Mouse (Mus musculus) kidney, embryonic 15.5 days (tissue): ENCODE results near the gene Lbh. TPM values are rescaled to one million over a fixed set of nuclear protein-coding genes. Genes with fewer than 3 reads are reported as not detected.

Experiments
- ATAC-seq: fragments of 200-750 bp; cut with Nextera tagmentation; replicated peaks from 2 replicates; pipeline ENCODE4 v1.8.0; 2017; ENCODE audit warnings: moderate TSS enrichment; ENCODE audit not compliant: low FRiP score
- H3K27ac ChIP-seq: fragments of 300-500 bp; sonication (generic); 2 replicates; pipeline ENCODE4 v1.5.1; 2015; ENCODE audit warnings: mild to moderate bottlenecking, inconsistent platforms
- H3K27me3 ChIP-seq: fragments of 300-500 bp; sonication (generic); 2 replicates; pipeline ENCODE4 v1.6.1; 2015; ENCODE audit warnings: inconsistent platforms
- H3K36me3 ChIP-seq: fragments of 300-500 bp; sonication (generic); 2 replicates; pipeline ENCODE4 v1.6.1; 2015; ENCODE audit warnings: inconsistent platforms
- H3K4me1 ChIP-seq: fragments of 300-500 bp; sonication (generic); 2 replicates; pipeline ENCODE4 v1.6.1; 2015; ENCODE audit warnings: inconsistent platforms
- H3K4me2 ChIP-seq: fragments of 300-500 bp; sonication (generic); 2 replicates; pipeline ENCODE4 v1.6.1; 2015; ENCODE audit warnings: moderate library complexity, mild to moderate bottlenecking, inconsistent platforms
- H3K4me3 ChIP-seq: fragments of 300-500 bp; sonication (generic); replicated peaks from 2 replicates; pipeline ENCODE4 v1.5.1; 2015; ENCODE audit warnings: mild to moderate bottlenecking, inconsistent platforms
- H3K9ac ChIP-seq: fragments of 300-500 bp; sonication (generic); 2 replicates; pipeline ENCODE4 v1.6.1; 2015; ENCODE audit warnings: mild to moderate bottlenecking, inconsistent platforms
- H3K9me3 ChIP-seq: fragments of 300-500 bp; sonication (generic); replicated peaks from 2 replicates; pipeline ENCODE4 v1.6.1; 2016; ENCODE audit warnings: inconsistent platforms
- WGBS: fragments of 180-500 bp; shearing (Covaris S2); methylation state at CpG from one replicate; pipeline ENCODE4 v1.1.7; 2015; ENCODE audit warnings: mixed read lengths; 5-methylcytosine and 5-hydroxymethylcytosine counted together
- polyA plus RNA-seq: library from polyadenylated mRNA; unstranded; fragments of >200 nt; fragmentation: Nextera tagmentation; extraction: Ambion mirVana; gene quantifications from 2 replicates; pipeline ENCODE4 v1.2.1, GENCODE M21; 2015

The Lbh gene
- 7.1 and 8.9 TPM in 2 replicates for polyA plus RNA-seq

DNA sequence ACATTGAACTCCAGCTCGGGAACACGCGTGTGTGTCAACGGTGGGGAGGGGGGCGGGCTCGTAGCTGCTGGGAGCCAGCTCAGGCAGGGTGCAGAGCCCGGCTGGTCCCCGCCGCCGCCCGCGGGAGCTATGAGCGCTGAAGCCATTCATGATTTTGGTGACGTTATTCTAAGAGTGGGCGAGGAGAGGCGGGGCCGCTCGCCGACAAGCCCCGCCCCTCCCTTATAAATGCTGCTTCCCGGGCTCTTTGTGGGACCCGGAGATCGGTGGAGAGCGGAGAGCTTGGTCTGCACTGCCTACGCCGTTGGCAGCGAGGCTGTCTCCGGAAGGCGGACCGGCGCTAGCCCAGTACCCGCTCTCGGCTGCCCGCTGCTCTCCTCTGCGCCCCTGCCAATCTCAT lies at the start of gene Lbh:
TSS of gene Lbh (plus strand) at position 253 of the 400 bp plus-strand sequence.
- peak within 1 kb of the TSS; percentile 77 for H3K9ac ChIP-seq
- H3K4me1 ChIP-seq = peaks cover 48% of the 10 kb centered on the region
- no peaks in the 10 kb centered on the region for H3K9me3 ChIP-seq
- WGBS = 0% methylated on average over 35 of the region's 35 CpGs
- H3K27me3 ChIP-seq = no peaks in the 10 kb centered on the region
- peak within 1 kb of the TSS; percentile 91 for H3K27ac ChIP-seq
- peak within 1 kb of the TSS; percentile 95 for H3K4me2 ChIP-seq
- H3K4me3 ChIP-seq = peak within 1 kb of the TSS; percentile 72
- ATAC-seq = peak; percentile 88
- H3K36me3 ChIP-seq = peaks cover 20% of the 10 kb centered on the region

GRCm38 (mm10) chr17:72878979-72879378 lies 39.1 kb upstream of the Lbh start:
- H3K4me3 ChIP-seq = no peak overlapping the region
- H3K9me3 ChIP-seq = no peaks in the 10 kb centered on the region
- ATAC-seq = no peak
- H3K4me2 ChIP-seq = no peak overlapping the region
- no peak overlapping the region for H3K27ac ChIP-seq
- WGBS = 92% methylated on average over 9 of the region's 9 CpGs
- no peaks in the 10 kb centered on the region for H3K4me1 ChIP-seq
- H3K27me3 ChIP-seq = no peaks in the 10 kb centered on the region
- no peak overlapping the region for H3K9ac ChIP-seq
- no peaks in the 10 kb centered on the region for H3K36me3 ChIP-seq

DNA sequence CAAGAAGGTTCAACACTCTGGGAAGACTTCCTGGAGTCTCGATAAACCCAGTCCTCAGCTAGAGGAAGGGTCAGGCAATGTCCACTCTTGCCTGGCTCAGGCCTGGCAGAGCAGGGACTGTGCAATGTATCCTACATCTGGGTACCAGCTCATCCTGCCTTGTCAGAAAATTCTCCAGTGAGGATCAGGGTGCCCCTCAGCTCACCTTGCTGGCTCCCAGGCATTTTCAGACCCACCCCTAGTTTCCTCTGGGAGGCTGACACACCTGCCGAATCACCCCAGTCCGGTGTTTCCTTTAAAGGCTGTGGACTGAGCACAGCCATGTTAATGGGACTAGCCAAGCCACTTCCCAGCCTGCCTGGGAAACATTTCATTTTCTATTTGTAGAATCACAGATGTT lies 37.9 kb upstream of the Lbh start:
- ATAC-seq = no peak
- Histone ChIP-seq H3K9me3 (no peaks in the 10 kb centered on the region), H3K27ac (no peak overlapping the region), H3K27me3 (no peaks in the 10 kb centered on the region), H3K4me3 (no peak overlapping the region), H3K4me2 (no peak overlapping the region), H3K9ac (no peak overlapping the region), H3K4me1 (no peaks in the 10 kb centered on the region), H3K36me3 (no peaks in the 10 kb centered on the region)
- 71% methylated on average over 3 of the region's 3 CpGs for WGBS

DNA sequence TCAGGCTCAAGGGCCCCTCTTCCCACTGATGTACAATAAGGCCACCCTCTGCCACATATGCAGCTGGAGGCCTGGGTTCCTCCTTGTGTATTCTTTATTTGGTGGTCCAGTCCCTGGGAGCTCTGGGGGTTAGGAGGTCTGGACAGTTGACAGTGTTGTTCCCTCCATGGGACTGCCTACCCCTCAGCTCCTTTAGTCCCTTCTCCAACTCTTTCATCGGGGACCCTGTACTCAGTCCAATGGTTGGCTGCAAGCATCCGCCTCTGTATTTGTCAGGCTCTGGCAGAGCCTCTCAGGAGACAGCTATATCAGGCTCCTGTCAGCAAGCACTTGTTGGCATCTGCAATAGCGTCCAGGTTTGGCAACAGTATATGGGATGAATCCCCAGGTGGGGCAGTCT lies 37.1 kb upstream of the Lbh start:
- H3K9me3 ChIP-seq = no peaks in the 10 kb centered on the region
- H3K4me2 ChIP-seq = no peak overlapping the region
- WGBS = 71% methylated on average over 3 of the region's 3 CpGs
- H3K36me3 ChIP-seq = no peaks in the 10 kb centered on the region
- no peaks in the 10 kb centered on the region for H3K4me1 ChIP-seq
- H3K27me3 ChIP-seq = no peaks in the 10 kb centered on the region
- no peak overlapping the region for H3K27ac ChIP-seq
- no peak for ATAC-seq
- no peak overlapping the region for H3K9ac ChIP-seq
- H3K4me3 ChIP-seq = no peak overlapping the region

DNA sequence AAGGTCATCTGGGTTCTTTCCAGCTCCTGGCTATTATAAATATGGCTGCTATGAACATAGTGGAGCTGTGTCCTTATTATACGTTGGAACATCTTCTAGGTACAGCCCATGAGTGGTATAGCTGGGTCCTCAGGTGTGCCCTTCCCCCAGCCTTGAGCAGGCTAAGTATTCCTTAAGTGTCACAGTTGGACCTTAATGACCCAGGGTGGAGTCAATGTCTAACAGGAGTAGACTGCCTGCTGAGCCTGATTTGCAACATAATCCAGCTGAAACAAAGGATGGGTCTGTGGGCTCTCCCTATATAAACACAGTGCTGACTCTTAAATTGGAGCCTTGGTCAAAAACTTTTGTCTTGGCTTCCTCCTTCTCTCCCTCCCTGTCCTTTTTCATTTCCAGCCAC lies 36.3 kb upstream of the Lbh start:
- Histone ChIP-seq H3K4me3 (no peak overlapping the region), H3K27me3 (no peaks in the 10 kb centered on the region)

GRCm38 (mm10) chr17:72889556-72890397 lies 28.3 kb upstream of the Lbh start:
- Histone ChIP-seq H3K27ac (no peak overlapping the region), H3K9ac (no peak overlapping the region), H3K4me1 (peaks cover 8% of the 10 kb centered on the region; the same call in 1 of the 2 replicates), H3K4me3 (no peak overlapping the region), H3K4me2 (peak overlapping the region; percentile 35), H3K9me3 (no peaks in the 10 kb centered on the region), H3K36me3 (no peaks in the 10 kb centered on the region), H3K27me3 (no peaks in the 10 kb centered on the region)
- peak; percentile 54 for ATAC-seq
- 19% methylated on average over 20 of the region's 20 CpGs for WGBS

More for the DNA sequence above, 36.3 kb upstream of the Lbh start:
- Histone ChIP-seq H3K9ac (no peak overlapping the region), H3K9me3 (no peaks in the 10 kb centered on the region), H3K27ac (no peak overlapping the region), H3K36me3 (no peaks in the 10 kb centered on the region), H3K4me1 (no peaks in the 10 kb centered on the region), H3K4me2 (no peak overlapping the region)
- 48% methylated on average over 1 of the region's 1 CpGs for WGBS
- ATAC-seq = no peak

- WGBS = 70% methylated on average over 8 of the region's 8 CpGs
- Histone ChIP-seq H3K27ac (no peak overlapping the region), H3K9me3 (no peaks in the 10 kb centered on the region), H3K9ac (no peak overlapping the region), H3K27me3 (no peaks in the 10 kb centered on the region), H3K4me1 (peaks cover 8% of the 10 kb centered on the region; the same call in 1 of the 2 replicates), H3K4me3 (no peak overlapping the region), H3K36me3 (no peaks in the 10 kb centered on the region), H3K4me2 (no peak overlapping the region)
- no peak for ATAC-seq
Measured at GRCm38 (mm10) chr17:72890398-72890898, 27.7 kb upstream of the Lbh start.

DNA sequence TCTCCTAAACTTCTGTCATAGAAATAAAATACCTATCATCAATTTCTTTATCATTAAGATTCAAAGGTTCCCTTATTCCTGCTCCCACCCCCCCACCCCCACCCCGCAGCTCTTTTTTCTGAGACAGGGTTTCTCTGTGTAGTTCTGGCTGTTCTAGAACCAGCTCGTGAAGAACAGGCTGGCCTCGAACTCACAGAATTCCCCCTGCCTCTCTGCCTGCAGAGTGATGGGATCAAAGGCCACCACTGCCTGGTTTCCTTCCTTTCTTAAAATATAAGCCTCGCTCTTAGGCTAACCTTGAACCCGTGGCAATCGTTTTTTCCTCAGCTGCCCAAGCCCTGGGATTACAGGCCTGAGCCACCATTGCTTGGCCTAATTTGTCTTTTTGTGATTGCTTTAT lies 26.5 kb upstream of the Lbh start:
- Histone ChIP-seq H3K36me3 (no peaks in the 10 kb centered on the region), H3K9ac (no peak overlapping the region), H3K27ac (no peak overlapping the region), H3K4me3 (no peak overlapping the region), H3K4me2 (no peak overlapping the region), H3K27me3 (no peaks in the 10 kb centered on the region), H3K9me3 (no peaks in the 10 kb centered on the region), H3K4me1 (peaks cover 8% of the 10 kb centered on the region; the same call in 1 of the 2 replicates)
- WGBS = 88% methylated on average over 6 of the region's 6 CpGs
- ATAC-seq = no peak

GRCm38 (mm10) chr17:72895506-72895905 lies 22.6 kb upstream of the Lbh start:
- Histone ChIP-seq H3K4me3 (no peak overlapping the region), H3K9me3 (no peaks in the 10 kb centered on the region), H3K27ac (no peak overlapping the region), H3K4me1 (peaks cover 4% of the 10 kb centered on the region; the same call in 1 of the 2 replicates), H3K36me3 (no peaks in the 10 kb centered on the region), H3K27me3 (no peaks in the 10 kb centered on the region), H3K4me2 (no peak overlapping the region), H3K9ac (no peak overlapping the region)
- 90% methylated on average over 3 of the region's 3 CpGs for WGBS
- ATAC-seq = no peak

- Histone ChIP-seq H3K4me3 (no peak overlapping the region), H3K9me3 (no peaks in the 10 kb centered on the region), H3K4me2 (no peak overlapping the region), H3K36me3 (no peaks in the 10 kb centered on the region), H3K9ac (no peak overlapping the region), H3K4me1 (peaks cover 6% of the 10 kb centered on the region; the same call in 1 of the 2 replicates), H3K27me3 (no peaks in the 10 kb centered on the region), H3K27ac (no peak overlapping the region)
- WGBS = 87% methylated on average over 7 of the region's 7 CpGs
- ATAC-seq = no peak
Measured at GRCm38 (mm10) chr17:72897076-72897475, 21.0 kb upstream of the Lbh start.

DNA sequence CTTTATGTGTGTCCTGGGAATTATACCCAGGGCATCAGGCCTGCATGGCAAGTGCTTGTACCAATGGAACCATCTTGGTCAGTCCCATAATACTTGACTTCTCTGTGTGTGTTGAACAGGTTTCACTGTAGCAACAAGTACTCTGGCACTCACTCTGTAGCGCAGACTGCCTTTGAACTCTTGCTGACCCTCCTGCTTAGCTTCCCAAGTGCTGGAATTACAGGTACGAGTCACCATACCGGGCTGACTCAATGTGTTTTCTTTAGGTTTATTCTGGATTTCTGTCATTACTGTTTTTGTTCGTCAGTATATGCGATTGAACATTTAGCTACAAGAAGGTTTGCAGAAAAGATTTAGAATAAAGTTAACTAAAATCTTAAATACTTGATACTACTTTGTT lies 20.1 kb upstream of the Lbh start:
- Histone ChIP-seq H3K4me3 (no peak overlapping the region), H3K27ac (no peak overlapping the region), H3K4me1 (peaks cover 9% of the 10 kb centered on the region; the same call in 1 of the 2 replicates), H3K9ac (no peak overlapping the region), H3K36me3 (no peaks in the 10 kb centered on the region), H3K9me3 (no peaks in the 10 kb centered on the region), H3K4me2 (no peak overlapping the region), H3K27me3 (no peaks in the 10 kb centered on the region)
- 82% methylated on average over 5 of the region's 5 CpGs for WGBS
- ATAC-seq = no peak

- no peaks in the 10 kb centered on the region for H3K9me3 ChIP-seq
- H3K4me2 ChIP-seq = no peak overlapping the region
- H3K27ac ChIP-seq = no peak overlapping the region
- H3K27me3 ChIP-seq = no peaks in the 10 kb centered on the region
- 74% methylated on average over 3 of the region's 3 CpGs for WGBS
- H3K9ac ChIP-seq = no peak overlapping the region
- H3K4me1 ChIP-seq = peaks cover 10% of the 10 kb centered on the region; the same call in 1 of the 2 replicates
- no peaks in the 10 kb centered on the region for H3K36me3 ChIP-seq
- no peak overlapping the region for H3K4me3 ChIP-seq
- no peak for ATAC-seq
Measured at GRCm38 (mm10) chr17:72898775-72899174, 19.3 kb upstream of the Lbh start.
